Mouse (Mus musculus): ENCODE results near the gene Rasa4. TPM values are rescaled to one million over a fixed set of nuclear protein-coding genes. Genes with fewer than 3 reads are reported as not detected.
"Not testable (repeated sequence)": the region's sequence is repeated elsewhere in the genome, so short reads cannot be mapped to it uniquely, and the experiment has no call there.

The Rasa4 gene
- total RNA-seq, 1 experiment from 2014 or later = 32.3 TPM

DNA sequence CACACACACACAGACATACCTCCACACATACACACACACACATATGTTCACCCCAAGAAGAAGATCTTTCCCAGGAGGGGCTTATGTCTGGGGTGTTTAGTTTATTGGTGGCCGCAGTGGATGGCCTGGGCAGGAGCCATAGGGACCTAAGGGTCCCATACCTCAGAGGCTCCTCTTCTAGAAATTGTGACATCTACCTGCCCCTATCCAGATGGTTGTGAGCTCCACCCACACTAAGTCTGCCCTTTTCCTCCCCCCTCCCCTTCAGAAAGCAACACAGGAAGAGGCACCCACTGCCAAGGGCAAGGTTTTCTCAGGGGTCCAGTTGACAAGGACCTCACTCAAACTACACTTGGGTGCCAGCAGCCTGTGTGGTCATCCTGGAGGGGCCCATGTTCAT lies 63.2 kb downstream of the Rasa4 start:
- ATAC-seq (replicated peaks; ENCODE audit: insufficient number of reproducible peaks, low FRiP score, low TSS enrichment, poor library complexity, severe bottlenecking) = no peak

DNA sequence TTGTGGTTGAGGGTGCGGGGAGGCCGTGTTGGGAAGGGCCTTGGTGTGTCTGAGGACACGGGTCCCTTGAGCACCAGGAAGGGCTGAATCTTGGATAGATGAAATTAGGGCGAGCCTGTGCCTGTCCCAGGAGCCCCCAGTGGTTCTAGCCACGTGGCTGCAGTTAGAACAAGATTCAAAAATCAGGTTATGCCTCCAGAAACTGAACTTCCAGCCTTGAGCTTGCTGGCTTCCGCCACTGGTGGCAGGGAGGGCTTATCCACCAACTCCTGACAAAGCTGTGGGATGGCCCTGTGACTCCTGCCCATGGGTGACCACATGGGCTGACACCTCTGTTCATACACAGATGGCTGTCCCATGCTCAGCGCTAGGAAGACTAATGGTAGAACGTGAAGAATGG lies 64.0 kb downstream of the Rasa4 start:
- ATAC-seq (replicated peaks; ENCODE audit: insufficient number of reproducible peaks, low FRiP score, low TSS enrichment, poor library complexity, severe bottlenecking) = no peak

- ATAC-seq (replicated peaks; ENCODE audit: insufficient number of reproducible peaks, low FRiP score, low TSS enrichment, poor library complexity, severe bottlenecking) = peak; percentile 84
These were observed 65.4 kb downstream of the Rasa4 start for GRCm38 (mm10) chr5:136149134-136149576.

DNA sequence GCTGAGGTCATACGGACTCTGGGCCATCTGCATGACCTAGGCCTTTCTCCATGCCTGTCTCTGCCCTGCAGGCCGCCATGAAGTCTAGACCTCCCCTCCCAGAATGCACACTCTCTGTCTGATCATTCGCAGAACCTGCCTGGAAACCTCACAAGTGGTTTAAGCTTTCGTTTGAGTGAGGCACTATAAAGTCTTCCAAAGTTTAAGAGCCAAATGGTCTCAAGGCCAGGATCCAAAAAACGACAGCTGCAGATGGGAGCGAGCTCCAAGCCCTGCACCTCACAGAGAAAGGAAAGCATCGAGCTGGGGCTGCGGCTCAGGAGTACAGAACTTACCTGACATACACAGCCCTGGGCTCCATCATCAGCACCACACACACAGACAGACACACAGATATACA lies 68.6 kb downstream of the Rasa4 start:
- no peak for ATAC-seq (replicated peaks; ENCODE audit: insufficient number of reproducible peaks, low FRiP score, low TSS enrichment, poor library complexity, severe bottlenecking)

GRCm38 (mm10) chr5:136155399-136155798 lies 71.7 kb downstream of the Rasa4 start:
- ATAC-seq (replicated peaks; ENCODE audit: insufficient number of reproducible peaks, low FRiP score, low TSS enrichment, poor library complexity, severe bottlenecking) = no peak

DNA sequence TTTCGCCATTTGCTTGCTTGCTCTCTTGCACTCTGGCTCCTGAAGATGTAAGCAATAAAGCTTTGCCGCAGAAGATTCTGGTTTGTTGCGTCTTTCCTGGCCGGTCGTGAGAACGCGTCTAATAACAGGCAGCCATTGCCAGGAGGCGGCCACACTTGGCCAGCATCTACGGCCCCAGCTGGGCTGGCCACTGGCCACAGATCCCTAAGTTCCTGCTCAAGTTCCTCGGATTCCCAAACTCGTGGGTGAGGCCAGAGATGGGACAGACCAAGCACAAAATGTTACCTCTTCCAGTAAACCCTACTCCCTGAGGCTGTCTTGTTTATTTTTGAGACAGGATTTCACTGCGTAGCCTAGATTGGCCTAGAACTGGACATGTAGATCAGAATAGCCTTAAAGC lies 76.4 kb downstream of the Rasa4 start:
- ATAC-seq (replicated peaks; ENCODE audit: insufficient number of reproducible peaks, low FRiP score, low TSS enrichment, poor library complexity, severe bottlenecking) = not testable (repeated sequence)

Other genes starting within 250 kb of the Rasa4 start
- 1.9 TPM in 1 of 3 replicates, not detected in the others for gene Hspb1, start 196.0 kb upstream of the Rasa4 start, total RNA-seq (2017)
- 86.4 to 119 TPM (median 100 TPM) in 3 replicates for gene Ywhag, start 149.3 kb upstream of the Rasa4 start, total RNA-seq (2017)
- 1.5 to 1.9 TPM in 2 of 3 replicates, not detected in the other for gene Ssc4d, start 109.4 kb upstream of the Rasa4 start, total RNA-seq (2017)
- gene Zp3, start 103.8 kb upstream of the Rasa4 start, total RNA-seq (2017) = not detected in 3 replicates
- gene Dtx2, start 89.1 kb upstream of the Rasa4 start, total RNA-seq (2017) = 5.4 to 11.2 TPM (median 6.8 TPM) in 3 replicates
- gene Upk3b, start 45.4 kb upstream of the Rasa4 start, total RNA-seq (2017) = not detected in 3 replicates
- not detected in 3 replicates for gene Upk3bl, start 29.4 kb upstream of the Rasa4 start, total RNA-seq (2017)
- gene Polr2j, start 32.7 kb downstream of the Rasa4 start, total RNA-seq (2017) = 80.7 to 92.5 TPM (median 81.7 TPM) in 3 replicates
- gene Lrwd1, start 52.2 kb downstream of the Rasa4 start, total RNA-seq (2017) = 20.4 to 31.1 TPM (median 22.4 TPM) in 3 replicates
- gene Alkbh4, start 52.2 kb downstream of the Rasa4 start, total RNA-seq (2017) = 8.4 to 14.0 TPM (median 11.1 TPM) in 3 replicates
- 49.2 to 68.3 TPM (median 57.3 TPM) in 3 replicates for gene Orai2, start 86.8 kb downstream of the Rasa4 start, total RNA-seq (2017)
- gene Prkrip1, start 115.0 kb downstream of the Rasa4 start, total RNA-seq (2017) = 11.6 to 44.1 TPM (median 27.7 TPM) in 3 replicates
- gene Sh2b2, start 162.6 kb downstream of the Rasa4 start, total RNA-seq (2017) = 9.8 to 17.4 TPM (median 10.7 TPM) in 3 replicates

Measured in monocyte, adult 5-6 weeks (primary cell).